Mouse (Mus musculus) lung, postnatal 4 days (tissue): ENCODE measurements around the gene Phlpp2.
"Not testable (repeated sequence)": the region's sequence is repeated elsewhere in the genome, so short reads cannot be mapped to it uniquely, and the experiment has no call there.

Experiments used
- DNase-seq, 2 experiments: peaks; one replicate each; pipeline ENCODE4 v3.0.0; 2021

The Phlpp2 gene

GRCm38 (mm10) chr8:109868003-109868679 lies at the start of gene Phlpp2:
Gene Phlpp2 (plus strand): TSS chr8:109868542.
- peak; percentile 97 to 98 for DNase-seq

GRCm38 (mm10) chr8:109823561-109823960 lies 44.8 kb upstream of the Phlpp2 start:
- no peak for DNase-seq

- no peak for DNase-seq
Measured at GRCm38 (mm10) chr8:109839822-109840221, 28.5 kb upstream of the Phlpp2 start.

DNA sequence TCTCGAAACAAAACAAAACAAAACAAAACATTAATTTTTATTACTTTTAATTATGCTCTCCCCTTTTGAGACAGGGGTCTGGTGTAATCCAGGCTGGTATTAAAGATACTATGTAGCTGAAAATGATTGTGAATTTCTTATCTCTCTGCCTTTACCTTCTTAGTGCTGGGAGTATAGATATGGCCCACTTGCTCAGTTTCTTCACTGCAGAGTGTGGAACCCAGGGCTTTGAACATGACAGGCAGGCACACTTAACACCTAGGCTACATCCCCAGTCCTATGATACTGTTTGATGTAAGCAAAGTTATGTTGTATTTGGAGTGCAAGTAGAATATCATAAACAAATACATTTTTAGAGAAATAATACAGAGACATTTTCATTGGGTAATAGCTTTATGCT lies 25.9 kb upstream of the Phlpp2 start:
- DNase-seq, result no peak

DNA sequence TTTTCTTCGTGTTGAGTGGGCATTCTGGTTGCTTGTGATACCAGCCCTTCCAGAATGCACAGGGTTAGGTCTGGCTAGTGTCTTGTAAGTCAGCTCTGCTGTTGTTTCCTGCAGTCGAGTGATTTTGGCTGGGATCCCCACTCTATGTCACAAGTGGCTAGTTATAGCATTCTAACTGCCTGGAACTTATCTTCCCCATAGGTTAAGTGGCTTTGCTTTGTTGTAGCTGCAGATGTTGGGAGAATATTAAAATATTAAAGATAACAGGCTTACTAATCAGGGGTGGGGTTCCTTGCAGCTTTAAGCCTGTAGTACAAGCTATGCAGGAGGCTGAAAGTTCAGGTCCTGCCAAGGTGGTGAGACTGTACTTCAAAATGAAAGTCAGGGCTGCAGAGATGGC lies 20.5 kb upstream of the Phlpp2 start:
- no peak for DNase-seq

GRCm38 (mm10) chr8:109848981-109849380 lies 19.4 kb upstream of the Phlpp2 start:
- no peak for DNase-seq

GRCm38 (mm10) chr8:109853423-109853822 lies 14.9 kb upstream of the Phlpp2 start:
- DNase-seq, result peak; percentile 25 to 65

- no peak for DNase-seq
Measured at GRCm38 (mm10) chr8:109854522-109854921, 13.8 kb upstream of the Phlpp2 start.

GRCm38 (mm10) chr8:109855451-109855850 lies 12.9 kb upstream of the Phlpp2 start:
- DNase-seq, result no peak

- peak; percentile 34 to 57 for DNase-seq
Measured at GRCm38 (mm10) chr8:109863398-109863797, 4.9 kb upstream of the Phlpp2 start.

DNA sequence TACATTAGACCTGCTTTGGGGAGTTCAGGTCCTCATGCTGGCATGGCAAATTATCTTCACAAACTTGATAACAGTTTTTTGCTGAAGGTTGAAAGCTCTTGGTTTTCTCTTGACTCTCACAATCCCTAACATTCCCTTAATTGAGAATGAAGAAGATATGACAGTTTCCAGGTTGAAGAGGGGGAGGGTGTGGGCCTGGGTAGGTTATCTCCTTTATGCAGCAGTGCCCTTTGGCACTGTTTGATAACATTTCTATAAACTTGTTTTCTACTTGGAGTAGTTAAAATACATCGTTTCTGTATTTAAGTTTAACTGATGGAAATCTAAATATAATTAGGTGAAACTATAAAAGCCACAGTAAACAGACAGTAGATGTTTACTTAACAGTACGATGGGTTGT lies 3.5 kb upstream of the Phlpp2 start:
- no peak for DNase-seq

GRCm38 (mm10) chr8:109865536-109865935 lies 2.8 kb upstream of the Phlpp2 start:
- DNase-seq, result no peak

- DNase-seq, result no peak
Measured at GRCm38 (mm10) chr8:109866690-109867089, 1.7 kb upstream of the Phlpp2 start.

DNA sequence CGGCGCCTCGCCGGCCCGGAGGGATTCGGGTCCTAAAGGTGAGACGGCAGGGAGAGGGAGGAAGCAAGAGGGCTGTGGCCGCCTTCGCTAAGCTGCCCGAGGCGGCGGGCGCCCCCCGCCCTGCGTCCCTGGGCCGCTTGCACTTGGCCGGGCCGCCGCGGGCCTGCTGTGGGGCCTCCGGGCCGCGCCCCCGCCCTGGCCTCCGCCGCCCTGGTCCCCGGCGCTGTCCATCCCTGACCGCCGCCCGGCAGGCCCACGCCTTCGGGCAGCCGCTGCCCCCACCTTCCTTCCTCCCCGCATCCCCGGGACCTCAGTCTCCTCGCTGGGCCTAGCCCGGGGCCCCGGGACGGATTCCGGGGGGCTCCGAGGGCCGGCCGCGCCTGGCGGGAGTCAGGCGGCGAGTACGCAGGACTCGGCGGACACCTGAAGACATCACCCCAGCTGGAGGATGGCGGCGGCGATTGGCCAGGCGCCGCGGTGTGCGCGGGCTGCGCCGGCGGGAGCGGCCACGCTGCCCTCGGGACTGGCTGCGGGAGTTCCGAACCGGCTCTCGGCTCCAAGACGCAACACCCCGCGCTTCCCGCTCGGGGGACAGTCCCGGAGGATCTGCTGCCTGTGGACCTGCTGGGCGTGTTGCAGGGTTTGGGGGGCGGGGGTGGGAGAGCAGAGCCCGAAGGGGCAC lies 479 bp downstream of the Phlpp2 start:
- peak in 1 of 2 experiments; percentile 59 for DNase-seq

- DNase-seq, result no peak
Measured at GRCm38 (mm10) chr8:109871056-109871455, 2.7 kb downstream of the Phlpp2 start.

DNA sequence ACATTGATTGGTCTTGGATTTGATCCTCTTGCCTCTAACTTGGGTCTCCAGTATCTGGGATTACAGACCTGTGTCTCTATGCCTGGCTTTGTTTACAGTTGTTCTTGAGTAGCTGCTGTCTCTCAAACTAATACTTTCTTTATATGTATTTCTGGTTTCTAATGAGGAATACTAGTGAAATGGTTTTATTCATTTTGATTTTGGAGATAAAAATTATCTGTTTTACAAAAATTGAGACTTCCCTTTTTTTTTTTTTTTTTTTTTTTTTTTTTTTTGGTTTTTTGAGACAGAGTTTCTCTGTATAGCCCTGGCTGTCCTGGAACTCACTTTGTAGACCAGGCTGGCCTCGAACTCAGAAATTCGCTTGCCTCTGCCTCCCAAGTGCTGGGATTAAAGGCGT lies 5.5 kb downstream of the Phlpp2 start:
- DNase-seq, result not testable (repeated sequence)

- no peak for DNase-seq
Measured at GRCm38 (mm10) chr8:109880012-109880662, 11.8 kb downstream of the Phlpp2 start.

GRCm38 (mm10) chr8:109885294-109885693 lies 17.0 kb downstream of the Phlpp2 start:
- DNase-seq, result no peak

GRCm38 (mm10) chr8:109889211-109889610 lies 20.9 kb downstream of the Phlpp2 start:
- DNase-seq, result no peak

DNA sequence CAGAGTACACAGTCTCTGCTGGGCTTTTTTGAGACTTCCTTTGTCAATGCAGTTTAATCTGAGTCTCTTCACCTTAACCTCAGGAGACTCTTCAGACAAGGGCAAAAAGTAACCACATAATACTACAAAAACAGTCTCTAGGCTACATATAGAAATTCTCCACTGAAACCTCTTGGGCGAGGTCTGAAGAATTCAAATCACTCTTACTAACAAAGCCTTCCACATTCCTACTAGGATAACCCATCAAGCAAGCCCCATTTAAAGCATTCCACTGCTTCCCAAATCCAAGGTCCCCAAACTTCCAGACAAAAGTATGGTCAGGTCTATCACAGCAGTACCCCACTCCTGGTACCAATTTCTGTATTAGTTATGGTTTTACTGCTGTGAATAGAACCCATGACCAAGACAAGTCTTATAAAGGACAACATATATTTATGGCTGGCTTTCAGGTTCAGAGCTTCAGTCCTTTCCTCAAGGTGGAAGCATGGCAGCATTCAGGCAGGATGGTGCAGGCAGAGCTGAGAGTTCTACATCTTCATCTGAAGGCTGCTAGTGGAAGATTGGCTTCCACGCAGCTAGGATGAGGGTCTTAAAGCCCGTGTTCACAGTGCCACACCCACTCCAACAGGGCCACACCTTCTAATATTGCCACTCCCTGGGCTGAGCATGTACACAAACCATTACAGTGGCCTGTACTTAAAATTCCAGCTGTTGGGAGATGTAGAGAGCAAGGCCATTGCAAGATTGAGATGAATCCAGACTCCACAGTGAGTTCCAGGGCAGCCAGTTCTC lies 22.6 kb downstream of the Phlpp2 start:
- no peak for DNase-seq

GRCm38 (mm10) chr8:109894636-109895035 lies 26.3 kb downstream of the Phlpp2 start:
- DNase-seq, result peak in 1 of 2 experiments; percentile 24

DNA sequence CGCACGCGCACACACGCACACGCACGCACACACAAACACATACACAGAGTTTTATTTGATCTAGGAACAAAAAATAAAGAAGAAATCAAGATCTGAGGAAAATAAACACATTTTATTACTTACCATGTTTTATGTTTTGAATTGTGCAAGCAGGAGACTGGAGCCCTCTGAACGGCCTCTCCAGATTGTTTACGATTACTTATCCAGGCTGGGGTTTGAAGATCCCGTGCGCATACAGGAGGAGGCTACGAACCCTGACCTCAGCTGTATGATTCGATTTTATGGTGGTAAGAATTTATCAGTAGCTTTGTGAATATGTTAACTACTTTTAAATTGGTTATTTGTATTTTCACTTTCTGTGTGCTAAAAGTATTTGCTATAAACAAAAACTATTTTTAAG lies 27.0 kb downstream of the Phlpp2 start:
- no peak for DNase-seq

DNA sequence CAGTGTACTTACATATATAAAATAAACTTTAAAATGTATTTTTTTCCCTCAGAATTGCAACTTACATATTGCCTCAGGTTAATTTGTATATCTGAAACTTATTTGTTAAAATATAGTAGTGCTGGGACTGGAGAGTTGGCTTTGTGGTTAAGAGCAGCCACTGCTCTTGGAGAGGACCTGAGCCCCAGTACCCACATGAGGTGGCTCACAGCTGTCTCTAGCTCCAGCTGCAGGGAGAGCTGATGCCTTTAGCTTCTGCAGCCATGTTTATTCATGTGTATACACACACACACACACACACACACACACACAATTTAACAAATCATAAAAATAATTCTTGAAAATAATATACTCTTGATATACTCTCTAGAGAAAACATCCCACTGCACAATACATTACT lies 34.0 kb downstream of the Phlpp2 start:
- no peak for DNase-seq
